Mouse (Mus musculus) retina, postnatal 7 days (tissue): ENCODE data around the gene Asphd1.

Source experiments
- DNase-seq: peaks from one replicate; pipeline ENCODE4 v3.0.0-alpha.2; 2012; ENCODE audit warnings: low read depth, low spot score

The Asphd1 gene

DNA sequence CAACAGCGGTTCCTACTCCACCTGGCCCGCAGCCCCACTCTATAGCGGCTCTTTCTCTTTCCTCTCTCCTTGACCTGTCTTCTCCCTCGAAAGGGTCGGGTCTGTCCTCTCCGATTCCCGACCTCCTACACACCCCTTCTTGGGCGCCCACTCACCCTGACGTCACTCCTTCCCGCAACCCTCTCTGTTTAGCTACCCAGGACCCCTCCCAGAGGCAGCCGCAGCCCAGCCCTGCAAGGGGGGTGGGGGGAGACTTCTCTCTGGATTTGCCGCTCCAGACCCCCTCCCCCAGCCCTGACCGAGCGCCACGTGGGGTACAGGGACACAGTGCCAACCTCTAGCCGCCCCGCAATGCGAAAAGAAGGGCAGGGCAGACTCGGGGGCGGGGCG, at the start of gene Asphd1:
Gene Asphd1 (minus strand): TSS at position 180 of the 390 bp plus-strand sequence.
- DNase-seq, result no peak

DNA sequence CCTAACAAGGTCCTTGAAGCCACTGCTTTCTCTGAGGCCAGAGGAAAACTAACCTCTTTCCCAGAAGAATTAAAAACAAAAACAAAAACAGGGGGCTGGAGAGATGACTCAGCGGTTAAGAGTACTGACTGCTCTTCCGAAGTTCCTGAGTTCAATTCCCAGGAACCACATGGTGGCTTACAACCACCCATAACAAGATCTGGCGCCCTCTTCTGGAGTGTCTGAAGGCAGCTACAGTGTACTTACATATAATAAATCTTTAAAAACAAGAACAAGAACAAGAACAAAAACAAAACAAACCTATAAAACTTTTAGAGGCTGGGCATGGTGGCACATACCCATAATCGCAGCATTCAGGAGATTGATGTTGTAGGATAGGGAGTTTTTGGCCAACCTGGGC, 47.1 kb upstream of the Asphd1 start:
- no peak for DNase-seq

DNA sequence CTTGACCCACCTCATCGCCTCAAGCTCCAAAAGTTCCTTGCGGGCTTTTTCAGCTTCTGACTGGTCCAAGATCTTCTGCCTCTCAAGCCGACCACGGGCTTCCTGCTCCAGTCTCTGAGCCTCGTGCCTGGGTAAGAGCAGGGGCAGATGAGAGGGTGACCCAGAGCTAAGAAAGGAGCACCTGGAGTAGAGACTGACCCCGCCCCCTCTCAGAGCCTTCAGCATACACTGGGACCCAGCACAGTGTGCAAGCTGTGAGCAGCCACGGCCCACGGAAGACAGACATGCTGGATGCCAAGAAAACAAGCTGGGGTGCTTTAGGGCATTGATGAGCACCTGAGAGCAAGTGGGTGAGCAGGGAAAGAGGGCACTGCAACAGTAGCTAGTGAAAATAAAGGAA, 39.4 kb upstream of the Asphd1 start:
- DNase-seq, result no peak

DNA sequence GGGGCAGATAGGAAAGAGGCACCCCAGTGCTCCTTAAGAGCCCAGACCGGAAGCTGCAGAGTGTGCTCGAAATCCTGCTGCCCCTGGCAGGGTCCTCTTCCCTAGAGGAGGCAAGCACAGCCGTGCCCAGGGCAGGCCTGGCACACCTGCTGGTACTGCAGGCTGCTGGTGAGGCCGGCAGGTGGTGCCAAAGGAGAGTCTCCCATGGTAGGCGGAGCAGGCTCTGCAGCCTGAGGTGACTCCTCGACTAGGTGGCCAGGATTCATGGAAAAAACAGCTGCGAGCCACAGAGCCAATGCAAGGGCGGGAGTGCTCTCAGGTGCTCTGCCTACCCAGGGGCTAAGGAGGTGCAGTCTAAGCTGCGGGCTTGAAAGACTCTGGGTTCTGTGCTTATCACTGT, 36.9 kb upstream of the Asphd1 start:
- DNase-seq, result peak; percentile 25

DNA sequence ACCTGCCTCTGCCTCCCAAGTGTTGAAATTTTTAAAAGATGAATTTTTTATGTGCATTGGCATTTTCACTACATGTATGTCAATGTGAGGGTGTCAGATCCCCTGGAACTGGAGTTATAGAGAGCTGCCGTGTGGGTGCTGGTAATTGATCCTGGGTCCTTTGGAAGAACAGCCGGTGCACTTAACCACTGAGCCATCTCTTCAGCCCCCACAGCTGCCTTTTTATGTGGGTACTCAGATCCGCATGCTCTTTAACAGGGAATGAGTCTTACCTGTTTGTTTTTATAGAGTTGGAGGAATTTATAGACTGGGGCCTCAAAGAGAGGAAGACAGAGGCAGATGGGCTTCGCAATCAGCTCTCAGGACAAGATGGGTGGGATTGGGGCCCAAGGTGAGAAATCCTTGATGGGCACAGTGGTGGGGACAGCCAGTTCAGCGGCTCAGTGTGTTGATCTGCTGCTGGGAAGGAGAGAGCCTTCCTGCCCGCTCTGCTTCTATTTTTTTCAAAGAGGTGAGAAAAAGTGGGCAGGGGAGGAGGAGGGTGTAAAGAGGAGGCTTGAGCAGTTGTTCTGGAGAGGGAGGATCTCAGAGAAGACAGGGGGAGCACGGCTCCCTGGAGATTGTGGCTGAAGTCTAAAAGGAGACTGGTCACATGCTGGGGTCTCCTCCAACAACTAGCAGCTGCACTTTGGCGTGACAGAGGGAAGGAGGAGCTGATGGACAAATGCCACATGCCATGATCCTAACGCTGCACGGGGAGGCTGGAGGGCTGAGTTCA, 35.5 kb upstream of the Asphd1 start:
- DNase-seq, result no peak

DNA sequence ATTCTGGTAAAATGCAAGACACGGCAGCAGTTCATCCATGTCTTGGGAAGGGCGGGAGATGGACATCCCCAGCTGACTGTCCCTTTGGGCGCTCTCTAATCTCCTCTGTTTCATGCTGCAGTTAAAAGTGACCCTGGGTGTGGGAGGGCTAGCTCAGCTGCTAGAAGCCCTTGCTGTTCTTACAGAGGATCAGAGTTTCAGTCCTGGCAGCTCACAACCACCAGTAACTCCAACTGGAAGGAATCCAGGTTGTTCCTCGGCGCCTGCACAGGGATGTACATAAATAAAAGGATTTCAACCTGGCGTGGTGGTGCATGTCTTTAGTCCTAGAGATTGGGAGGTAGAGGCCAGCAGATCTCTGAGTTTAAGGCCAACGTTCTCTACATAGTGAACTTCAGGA, 33.7 kb upstream of the Asphd1 start:
- no peak for DNase-seq

DNA sequence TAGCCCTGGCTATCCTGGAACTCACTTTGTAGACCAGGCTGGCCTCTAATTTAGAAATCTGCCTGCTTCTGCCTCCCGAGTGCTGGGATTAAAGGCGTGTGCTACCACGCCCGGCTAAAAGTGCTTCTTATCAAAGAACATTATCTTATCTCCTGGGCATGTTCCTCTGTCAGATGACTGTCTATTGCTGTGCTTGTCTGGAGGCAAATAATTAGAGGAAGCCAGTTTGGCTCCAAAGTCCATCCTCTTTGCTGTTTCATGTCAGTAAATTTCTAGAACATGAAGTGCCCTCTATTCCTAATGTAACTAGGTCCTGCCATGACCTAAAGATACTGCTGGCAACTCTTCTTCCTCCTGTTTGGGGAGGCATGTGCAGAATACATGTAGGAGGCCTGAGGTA, 32.7 kb upstream of the Asphd1 start:
- no peak for DNase-seq

DNA sequence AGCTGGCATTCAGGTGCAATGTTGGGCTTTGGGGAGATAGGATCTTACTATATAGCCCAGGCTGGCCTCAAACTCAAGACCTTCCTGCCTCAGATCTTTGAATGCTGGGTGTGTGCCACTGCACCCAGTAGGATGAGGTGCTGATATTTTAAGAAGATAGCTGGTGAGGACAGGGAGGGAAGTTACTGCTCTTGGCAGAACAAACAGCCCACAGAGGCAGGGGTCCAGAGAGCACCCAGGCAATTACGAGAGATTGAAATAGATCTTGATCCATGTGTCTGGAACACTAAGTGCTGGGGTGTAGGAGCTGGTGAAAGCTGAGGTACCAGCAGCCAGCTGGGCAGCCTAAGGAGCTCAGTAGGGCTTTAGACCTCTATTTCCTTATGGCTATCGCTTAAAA, 32.2 kb upstream of the Asphd1 start:
- no peak for DNase-seq

DNA sequence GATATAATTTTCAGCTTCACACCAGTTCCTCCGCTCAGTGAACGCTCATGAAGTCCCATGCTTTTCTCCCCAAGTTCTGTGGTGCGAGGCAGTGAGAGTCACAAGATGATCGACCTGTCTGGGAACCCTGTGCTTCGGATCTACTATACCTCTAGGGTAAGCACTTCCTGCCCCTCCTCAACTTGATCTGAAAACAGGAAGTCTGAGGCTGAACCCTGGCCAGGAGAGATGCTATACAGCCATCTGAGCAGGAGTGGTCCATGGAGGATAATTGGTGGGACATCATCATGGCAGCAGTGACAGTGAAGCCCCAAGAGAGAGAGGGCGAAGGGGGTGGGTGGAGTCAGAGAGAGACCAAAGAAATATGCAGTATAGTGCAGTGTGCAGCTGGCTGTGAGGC, 29.5 kb upstream of the Asphd1 start:
- no peak for DNase-seq

DNA sequence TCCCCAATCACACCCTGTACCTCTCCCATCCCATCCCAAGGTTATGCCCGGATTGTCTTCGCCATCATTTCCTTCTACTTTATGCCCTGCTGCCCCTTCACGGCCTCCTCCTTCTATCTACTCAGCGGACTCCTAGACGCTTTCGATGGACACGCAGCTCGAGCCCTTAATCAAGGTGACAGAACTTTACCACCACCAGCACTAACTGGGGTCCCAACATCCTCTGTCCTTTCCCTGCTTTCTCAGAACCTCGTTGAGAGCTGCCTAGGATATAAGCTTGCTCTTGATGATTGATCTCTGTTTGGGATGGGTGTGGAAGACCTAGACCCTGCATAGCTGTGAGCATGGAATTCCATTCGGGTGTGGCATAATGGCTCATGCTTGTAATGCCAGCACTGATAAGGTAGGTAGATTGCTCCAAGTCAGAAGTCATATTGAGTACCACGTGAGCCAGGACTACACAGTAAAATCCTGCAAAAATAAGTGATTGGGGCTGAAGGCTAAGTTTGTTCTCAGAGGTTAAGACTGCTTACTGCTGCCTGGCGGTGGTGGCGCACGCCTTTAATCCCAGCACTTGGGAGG, 27.6 kb upstream of the Asphd1 start:
- DNase-seq, result no peak

DNA sequence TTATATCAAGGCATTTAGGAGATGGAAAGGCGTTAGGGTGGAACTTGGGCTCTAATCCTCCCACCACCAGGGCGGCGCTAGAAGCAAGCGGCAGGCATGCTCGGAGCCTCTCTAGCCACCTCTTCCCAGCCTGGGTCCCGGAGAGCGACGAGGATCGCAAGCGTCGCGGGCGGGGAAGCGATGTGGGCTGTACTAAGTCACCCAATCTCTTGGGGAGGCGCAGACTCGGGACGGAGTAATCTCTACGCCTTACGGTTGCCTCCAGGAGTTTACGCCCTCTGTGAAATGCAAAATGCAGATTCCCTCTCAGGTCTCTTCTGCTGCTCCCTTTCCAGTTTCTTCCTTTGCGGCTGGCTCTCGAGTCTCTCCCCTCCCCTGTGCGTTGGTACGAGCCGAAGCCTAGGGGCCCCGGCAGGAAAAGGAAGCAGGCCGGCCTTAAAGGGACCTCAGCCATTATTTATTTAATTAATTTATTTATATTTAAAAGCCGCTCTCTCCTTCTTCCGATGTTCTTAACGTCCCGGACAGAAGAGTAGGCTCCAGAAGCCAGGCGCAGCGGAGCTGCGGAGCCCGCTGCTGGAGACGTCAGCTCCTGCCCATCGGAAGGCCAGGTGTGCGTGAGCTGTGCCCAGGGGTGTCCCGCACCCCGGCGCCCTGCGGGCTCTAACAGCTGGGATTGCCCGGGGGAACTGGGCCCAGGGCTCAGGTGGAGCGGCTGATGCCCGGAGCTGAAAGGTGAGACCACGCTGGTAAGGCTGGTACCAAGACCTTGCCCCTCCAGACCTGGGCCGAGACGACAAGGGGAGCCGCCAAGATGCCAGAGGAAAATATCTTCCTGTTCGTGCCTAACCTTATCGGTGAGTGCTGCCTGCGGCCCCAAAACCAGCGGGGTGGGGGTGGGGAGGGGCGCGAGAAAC, 26.8 kb upstream of the Asphd1 start, which contains the start of gene Cdiptos:
Gene Cdiptos (minus strand): TSS at position 149 of the 917 bp plus-strand sequence.
- peak; percentile 94 for DNase-seq

DNA sequence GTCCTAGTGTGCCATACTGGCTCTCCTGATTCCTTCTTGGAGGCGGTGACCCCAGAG, 26.3 kb upstream of the Asphd1 start, which contains the start of gene Cdipt:
Gene Cdipt (plus strand): TSS at position 22 of the 57 bp plus-strand sequence.
- DNase-seq, result no peak

DNA sequence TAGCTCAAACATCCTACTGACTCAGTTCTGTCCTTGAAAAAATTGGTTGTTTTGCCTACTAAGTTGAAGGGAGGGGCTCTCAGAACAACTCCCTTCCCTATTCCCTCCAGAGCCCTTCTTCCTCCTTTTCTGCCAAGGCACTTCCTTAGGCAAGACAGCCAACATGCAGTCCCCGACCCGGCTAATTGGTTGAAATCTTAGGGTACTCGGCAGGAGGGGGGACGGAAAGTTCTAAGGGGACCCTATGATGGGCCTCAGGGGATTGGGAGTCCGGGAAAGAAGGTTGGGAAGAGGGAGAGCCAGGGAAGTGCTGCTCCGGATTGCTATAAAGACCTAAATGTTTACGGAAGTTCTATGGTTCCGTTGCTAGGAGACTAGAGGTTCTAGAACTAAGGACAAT, 26.1 kb upstream of the Asphd1 start:
- no peak for DNase-seq

DNA sequence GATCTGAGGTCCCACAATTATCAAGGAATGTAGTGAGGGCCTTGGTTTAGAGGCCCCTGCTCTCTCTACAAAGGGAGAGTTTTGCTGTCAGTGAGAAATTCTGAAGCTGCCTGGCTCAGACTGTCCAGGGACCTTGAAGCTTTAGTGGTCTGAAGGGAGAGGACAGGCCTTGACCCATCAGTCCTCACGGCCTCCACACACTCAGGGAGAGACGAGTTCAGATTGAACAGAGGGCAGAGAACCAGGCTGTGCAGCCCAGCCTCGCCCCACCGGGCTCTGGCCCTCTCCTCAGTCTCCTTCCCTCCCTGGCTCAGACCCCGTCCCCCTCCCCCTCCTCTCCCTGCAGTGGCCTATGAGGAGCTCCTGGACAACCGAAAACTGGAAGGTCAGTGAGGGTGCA, 18.0 kb upstream of the Asphd1 start:
- DNase-seq, result no peak

DNA sequence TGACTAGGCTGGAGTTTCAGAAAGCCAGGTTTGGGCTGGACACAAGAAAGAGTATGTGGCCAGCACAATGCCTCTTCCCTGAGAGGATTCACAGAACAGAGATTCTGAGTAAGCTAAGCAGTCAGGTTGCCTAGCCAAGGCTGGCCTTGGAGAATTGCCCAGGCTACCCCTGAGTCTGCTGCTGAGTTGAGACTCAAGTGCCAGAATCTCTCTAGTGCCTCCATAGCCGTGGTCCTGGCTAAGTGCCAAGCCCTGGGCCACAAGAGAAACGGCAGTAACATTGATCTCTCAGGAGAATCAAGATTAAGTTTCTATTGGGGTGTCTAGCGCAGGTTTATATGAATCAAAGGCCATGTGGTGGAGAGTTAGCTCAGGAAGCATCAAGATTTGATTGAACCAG, 16.2 kb upstream of the Asphd1 start:
- no peak for DNase-seq

DNA sequence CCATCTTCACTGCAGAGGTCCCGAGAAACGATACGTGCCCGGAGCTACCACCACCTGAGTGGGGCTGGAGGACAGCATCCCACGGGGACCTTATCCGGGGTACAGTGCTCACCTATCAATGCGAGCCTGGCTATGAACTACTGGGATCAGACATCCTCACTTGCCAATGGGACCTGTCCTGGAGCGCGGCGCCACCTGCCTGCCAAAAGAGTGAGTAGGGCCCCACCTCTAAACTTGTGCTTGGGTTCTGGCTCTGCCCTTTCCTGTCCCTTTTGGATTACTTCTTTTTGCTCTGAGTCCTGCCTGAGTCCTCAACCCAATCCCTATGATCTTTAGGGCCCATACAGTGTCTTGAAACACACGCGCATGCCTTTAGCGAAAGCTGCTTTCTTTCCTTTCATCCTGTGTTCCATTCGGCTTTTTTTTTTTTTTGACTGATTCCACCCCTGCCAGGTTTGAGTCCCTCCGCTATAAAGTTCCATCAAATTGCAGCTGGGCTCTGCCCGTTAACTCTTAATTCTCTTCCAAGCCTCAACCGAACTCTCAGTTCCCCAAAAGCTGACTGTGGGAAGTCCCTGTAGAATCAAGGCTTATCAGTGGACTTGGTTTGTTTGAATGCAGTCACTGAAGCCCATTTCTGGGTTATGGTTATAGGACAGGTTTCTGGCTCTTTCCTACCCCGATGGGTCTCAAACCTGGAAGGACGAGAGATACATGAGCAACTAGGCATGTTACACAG, 14.3 kb upstream of the Asphd1 start:
- no peak for DNase-seq

DNA sequence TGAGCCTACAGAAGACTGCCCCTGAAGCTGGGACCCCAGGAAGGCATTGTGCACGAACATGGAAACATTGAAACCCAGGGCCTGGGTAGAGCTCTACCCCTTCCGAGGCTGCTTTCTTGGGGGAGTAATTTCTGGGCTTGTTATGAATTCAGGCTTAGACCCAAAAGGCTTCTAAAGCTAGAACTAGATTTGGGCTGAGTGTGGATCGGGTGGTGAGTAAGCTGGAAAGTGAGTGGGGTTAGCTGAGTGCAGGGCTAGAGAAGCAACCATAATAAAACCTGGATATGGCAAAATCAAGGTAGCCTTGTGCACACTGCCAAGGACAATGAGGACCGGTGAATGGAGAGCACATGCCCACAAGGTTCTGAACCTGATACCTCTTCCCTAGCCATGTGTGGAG, 12.6 kb upstream of the Asphd1 start:
- DNase-seq, result no peak

DNA sequence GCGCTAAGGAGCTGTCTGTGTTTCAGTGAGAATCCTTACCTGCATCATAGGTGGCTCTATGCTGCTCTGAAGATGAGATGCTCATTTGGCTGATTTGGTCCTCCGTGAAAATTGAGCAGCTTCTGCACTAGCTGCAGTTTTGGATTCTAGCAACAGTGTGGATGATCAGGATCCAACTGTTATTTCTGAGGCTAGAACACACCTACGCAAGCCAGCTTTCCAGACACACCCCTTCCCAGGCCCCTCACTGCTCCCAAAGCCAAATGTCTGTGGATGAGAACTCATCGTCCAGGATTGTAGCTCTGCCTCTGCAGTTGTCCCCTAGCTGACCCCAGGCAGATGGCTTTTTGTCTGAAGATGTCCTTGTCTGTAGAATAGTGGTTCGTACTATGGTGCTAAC, 11.7 kb upstream of the Asphd1 start:
- no peak for DNase-seq

DNA sequence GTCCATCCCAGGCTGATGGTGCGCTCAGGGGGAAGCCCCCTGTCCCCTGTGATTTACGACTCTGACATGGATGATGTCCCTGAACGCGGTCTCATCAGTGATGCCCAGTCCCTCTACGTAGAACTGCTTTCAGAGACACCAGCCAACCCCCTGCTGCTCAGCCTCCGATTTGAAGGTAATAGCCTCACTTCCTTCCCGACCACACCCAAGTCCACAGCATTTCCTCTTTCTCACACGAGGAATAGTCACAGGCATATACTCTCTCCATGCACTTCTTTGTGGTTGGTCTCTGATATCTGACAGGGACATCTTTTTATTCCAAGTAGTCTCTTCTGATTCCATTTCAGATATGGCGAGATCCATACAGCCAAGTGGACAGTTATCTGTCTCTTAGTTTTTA, 10.4 kb upstream of the Asphd1 start:
- DNase-seq, result no peak

DNA sequence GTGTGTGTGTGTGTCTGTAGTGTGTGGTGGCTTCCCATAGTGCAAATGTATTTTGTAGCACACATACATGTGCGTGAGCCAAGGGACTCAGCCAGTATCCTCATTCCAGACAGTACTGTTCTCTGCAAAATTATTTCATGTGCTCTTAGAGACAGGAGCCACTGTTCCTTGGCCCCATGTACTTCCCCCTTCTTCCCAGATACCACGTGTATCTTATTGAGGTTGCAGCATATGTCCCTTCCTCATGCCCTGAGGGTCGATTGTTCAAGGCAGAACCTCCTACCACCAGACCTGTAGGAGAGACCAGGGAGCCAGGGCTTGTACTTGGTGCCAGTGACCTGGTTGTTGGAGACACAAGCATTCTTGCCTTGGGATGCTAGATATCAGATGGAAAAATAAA, 5.7 kb upstream of the Asphd1 start:
- DNase-seq, result no peak

DNA sequence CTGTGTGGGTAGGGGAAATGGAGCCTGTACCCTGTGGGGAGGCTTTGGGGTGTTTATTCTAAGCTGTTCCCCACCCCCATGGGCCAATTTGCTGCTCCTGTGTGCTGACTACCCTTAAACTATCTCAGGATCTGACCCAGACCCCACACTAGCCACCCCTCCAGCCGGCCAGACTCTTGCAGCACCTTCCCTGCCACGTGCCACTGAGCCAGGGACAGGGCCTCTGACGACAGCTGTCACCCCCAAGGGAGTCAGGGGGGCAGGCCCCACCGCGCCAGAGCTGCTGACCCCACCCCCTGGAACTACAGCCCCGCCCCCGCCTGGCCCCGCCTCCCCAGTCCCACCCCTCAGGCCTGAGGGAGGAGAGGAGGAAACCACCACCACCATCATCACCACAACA, 3.3 kb upstream of the Asphd1 start:
- DNase-seq, result no peak

DNA sequence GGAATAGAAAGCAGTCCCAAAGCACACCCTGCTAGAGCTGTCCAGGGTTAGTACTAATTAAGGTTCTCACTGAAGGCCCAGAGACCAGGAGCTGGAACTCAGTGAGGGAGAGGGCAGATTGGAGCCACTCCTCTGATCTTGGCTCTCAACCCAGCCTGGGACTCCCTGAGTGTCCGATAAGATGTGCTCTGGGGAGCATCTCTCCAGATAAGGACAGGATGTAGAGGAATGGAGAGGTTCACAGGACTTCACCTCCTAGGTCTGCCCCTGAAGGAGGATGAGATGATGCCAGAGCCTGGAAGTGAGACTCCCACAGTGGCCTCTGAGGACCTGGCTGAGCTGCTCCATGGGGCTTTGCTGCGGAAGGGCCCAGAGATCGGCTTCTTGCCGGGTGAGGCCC, 2.4 kb upstream of the Asphd1 start:
- DNase-seq, result no peak
